Mouse (Mus musculus): Measurements from ENCODE around the gene Rap2c.
A peak's percentile ranks its signal among the peaks of the same experiment; 100 is the strongest.

The Rap2c gene

GRCm38 (mm10) chrX:50968157-50968932, 49.5 kb downstream of the Rap2c start:
- peak; percentile 11 for DNase-seq (ENCODE audit: low spot score)

- no peak for DNase-seq (ENCODE audit: low spot score)
Observed at GRCm38 (mm10) chrX:50965157-50965556, 52.7 kb downstream of the Rap2c start.

- DNase-seq (ENCODE audit: low spot score) = no peak
Observed at GRCm38 (mm10) chrX:50962955-50963354, 54.9 kb downstream of the Rap2c start.

Measured in urinary bladder, postnatal 14 days (tissue).